Mouse (Mus musculus) retina, postnatal 7 days (tissue): ENCODE data around the gene Hdac9.

Experiments used
- DNase-seq: peaks from one replicate; pipeline ENCODE4 v3.0.0-alpha.2; 2012; ENCODE audit warnings: low read depth, low spot score

Hdac9 gene

GRCm38 (mm10) chr12:34231621-34232150 lies 685.2 kb downstream of the Hdac9 start:
- DNase-seq = no peak

DNA sequence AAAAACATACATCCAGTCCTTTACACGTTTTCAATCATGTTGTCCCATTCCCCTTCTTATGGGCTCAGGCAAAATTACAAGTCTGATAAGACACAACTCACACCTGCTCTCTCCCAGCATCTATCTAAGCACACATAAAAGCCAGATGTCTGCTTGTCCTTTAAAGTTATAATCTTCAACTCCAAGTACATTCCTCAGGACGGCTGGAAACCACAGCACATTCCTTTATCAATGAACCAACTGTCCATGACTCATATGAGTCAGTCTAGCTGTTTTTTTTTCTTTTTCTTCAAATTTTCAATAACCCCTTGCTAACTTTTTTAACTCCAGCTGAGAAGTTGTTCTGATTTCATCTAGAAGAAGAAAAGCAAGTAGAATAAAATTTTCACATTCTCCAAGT lies 692.4 kb downstream of the Hdac9 start:
- no peak for DNase-seq

- no peak for DNase-seq
These were observed 695.9 kb downstream of the Hdac9 start for GRCm38 (mm10) chr12:34221014-34221413.

DNA sequence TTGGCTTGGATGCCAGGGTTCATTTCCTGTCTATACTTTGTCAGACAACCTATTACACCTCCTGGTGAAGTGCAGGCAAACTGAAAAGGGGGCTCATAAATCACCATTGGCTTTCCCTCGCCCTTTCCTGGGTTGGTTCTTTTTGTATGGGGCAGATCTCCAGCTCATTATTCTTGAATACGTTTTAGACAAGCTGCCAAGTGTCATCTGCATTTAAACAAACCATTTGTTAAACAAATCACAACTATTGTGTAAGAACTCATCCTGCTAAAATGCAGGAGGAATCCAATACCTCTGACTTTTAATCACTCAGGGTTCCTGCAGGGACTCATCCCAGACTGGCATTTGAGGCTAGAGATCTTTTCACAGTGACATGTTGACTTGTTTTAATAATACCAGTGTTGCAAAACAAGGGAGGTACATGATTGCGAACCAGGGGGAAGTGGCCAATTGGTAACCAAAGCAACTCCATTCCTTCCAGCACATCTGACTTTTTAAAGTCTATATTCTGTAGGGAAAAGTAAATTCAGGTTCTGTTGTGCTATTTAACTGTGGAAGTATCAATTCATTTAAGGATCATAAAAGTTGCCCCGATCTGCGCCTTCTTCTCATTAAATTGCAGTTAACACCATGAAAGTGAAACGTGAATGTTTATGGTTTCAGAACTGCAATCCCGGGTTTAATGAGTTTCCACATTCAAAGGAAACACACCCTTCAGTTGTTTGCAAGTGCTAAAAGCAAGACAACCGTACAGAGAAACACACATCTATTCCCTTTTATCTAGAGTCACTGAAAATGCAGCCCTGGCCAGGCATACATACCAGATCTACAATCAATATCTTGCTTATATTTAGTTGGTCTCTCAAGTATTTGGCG lies 696.6 kb downstream of the Hdac9 start:
- DNase-seq = no peak

GRCm38 (mm10) chr12:34218561-34218960 lies 698.3 kb downstream of the Hdac9 start:
- no peak for DNase-seq

- DNase-seq = no peak
These were observed 701.6 kb downstream of the Hdac9 start for GRCm38 (mm10) chr12:34215023-34216020.

DNA sequence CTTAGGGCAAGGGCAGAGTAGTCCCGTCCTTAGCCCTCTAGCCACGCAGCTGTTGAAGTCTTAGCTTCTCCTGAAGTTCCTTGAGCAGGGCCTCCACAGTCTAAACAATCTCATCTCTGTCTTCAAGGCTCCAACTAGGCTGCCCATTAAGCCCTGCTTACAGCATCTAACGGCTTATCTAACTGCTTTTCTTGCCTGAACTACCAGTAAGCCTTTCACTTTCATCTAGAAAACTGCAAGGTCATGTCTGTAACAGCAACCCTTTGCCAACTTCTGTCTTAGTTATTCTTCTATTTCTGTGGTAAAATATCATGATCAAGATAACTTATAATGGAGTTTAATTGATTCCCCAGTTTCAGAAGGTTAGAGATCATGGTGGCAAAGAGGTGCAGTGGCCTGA lies 704.7 kb downstream of the Hdac9 start:
- no peak for DNase-seq

GRCm38 (mm10) chr12:34201471-34201870 lies 715.4 kb downstream of the Hdac9 start:
- DNase-seq = no peak

DNA sequence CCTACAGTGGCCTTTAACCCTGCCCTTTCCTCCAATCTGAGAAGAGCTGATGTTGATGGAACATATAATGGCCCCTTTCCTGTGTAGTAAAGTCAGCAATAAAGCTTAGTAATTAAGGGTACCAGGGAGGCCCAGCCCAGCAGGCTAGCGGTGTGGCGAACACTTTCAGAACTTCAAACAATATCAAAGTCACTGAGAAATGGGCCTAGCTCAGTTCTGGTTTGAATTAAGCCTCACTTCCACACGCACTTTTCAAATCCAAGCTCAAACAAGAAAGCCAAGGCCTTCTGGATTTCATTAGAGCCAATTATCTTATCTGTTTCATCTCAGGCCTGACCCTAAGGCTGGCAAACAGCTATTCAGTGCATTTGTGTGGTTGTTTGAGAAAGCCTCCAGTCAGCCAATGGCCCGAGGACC lies 716.9 kb downstream of the Hdac9 start:
- DNase-seq = no peak

GRCm38 (mm10) chr12:34195155-34195828 lies 721.6 kb downstream of the Hdac9 start:
- no peak for DNase-seq

DNA sequence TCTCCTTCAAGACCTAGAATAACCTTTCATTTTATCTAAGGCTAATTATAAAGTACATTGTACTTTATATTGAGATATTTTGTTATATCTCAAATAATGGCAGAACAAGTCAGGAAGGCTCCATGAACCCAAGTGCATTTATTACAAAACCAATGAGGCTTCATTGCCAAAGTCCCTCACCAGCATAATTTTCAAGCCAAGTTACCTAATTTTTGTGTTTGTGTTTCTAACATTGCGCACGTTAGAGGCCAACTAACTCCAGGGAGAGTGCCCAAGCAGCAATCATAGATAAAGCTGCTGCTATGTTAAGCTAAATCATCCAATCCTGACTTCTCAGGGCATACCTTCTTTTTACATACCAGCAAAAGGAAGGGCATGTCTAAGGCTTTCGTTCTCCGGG lies 722.8 kb downstream of the Hdac9 start:
- no peak for DNase-seq

GRCm38 (mm10) chr12:34191246-34191645 lies 725.6 kb downstream of the Hdac9 start:
- DNase-seq = no peak

DNA sequence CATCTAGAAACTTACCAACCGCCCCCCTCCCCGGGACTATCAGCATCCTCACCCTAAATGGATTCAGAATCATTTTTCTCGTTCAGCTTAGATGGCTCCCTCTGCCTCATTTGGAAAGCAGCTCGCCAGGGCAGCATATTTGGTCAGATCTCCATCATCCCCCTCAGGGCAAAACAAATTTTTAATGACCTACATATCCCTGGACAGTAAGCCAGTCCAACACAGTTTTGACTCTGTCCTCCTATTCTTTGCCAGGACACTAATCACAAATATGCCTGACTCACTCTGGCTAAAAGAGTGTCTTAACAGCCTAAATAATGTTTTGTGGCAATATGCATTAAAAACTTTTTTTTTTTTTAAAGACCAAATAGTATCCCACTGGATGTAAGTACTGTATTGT lies 738.0 kb downstream of the Hdac9 start:
- no peak for DNase-seq

DNA sequence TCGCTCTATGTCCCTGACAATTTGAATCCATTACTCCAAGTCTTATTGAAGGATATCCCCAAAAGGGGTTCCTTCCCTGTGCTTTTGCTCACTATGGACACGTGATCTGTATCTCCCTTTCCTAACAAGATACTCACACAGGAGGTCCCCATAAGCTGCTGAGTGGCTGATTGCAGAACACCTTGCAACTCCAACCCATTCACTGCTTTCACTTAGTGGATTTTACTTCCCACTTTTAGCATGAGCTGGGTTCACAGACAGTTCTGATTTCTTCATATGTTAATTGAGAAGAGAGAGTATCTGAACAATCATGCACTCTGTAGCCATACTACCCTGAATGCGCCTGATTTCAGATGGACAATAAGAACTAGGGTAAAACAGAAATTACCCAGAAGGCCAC lies 740.1 kb downstream of the Hdac9 start:
- no peak for DNase-seq

DNA sequence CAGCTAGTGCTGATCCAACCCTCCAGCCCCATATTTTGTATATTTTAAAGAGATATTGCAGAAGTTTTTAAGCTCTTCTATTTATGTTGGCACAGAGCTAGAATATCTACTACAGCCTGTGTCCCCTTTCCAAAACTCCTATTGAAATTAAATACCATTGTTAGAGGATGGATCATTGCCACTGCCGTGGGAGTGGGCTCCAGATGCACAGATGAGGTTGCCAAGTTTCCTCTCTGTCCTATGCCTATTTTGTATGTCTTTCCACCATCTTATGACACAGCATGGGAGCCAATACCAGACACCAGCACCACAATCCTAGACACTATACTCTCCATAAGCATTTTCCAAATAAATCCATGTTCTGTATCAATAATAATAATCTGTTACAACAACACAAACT lies 743.9 kb downstream of the Hdac9 start:
- no peak for DNase-seq

GRCm38 (mm10) chr12:34170601-34171000 lies 746.3 kb downstream of the Hdac9 start:
- DNase-seq = no peak

GRCm38 (mm10) chr12:34165674-34166073 lies 751.2 kb downstream of the Hdac9 start:
- DNase-seq = no peak

GRCm38 (mm10) chr12:34156301-34156700 lies 760.6 kb downstream of the Hdac9 start:
- no peak for DNase-seq

DNA sequence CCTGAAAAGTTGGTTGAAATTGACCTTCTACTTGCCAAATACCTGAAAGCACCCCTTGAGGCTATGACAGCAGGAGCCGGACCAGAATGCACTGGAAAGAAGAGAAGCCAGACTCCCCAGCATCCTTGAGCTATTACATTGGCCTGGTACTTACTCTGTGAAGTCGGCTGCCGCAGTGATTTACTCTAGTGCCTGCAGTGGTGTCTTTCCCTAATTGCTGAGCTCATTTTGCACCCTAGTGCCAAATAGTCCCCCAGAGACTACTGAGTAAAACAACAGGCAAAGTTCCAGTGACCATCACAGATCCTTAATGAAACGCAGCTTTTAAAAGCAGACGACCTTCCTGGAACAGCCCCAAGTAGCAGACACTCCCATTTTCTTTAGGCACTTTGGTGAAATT lies 761.2 kb downstream of the Hdac9 start:
- no peak for DNase-seq

- DNase-seq = no peak
These were observed 762.1 kb downstream of the Hdac9 start for GRCm38 (mm10) chr12:34154757-34155156.

DNA sequence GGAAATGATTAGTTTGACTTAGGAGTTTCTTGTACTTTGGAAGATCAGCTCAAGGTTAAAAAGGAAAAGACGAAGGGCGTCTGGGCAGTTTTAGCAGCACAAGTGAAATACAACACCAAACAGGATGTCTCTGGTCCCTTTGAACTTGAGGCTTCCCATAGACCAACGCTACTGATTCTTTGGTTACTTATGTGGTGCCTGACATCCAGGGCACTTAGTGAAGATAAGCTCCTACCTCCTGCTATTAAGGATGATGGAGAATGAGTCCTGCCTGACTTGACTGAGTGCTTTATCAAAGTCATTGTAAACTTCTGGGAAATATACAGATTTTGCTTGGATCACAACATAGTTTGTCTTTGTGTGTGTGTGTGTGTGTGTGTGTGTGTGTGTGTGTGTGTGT lies 765.6 kb downstream of the Hdac9 start:
- no peak for DNase-seq

- DNase-seq = no peak
These were observed 774.2 kb downstream of the Hdac9 start for GRCm38 (mm10) chr12:34142743-34143142.
